Mouse (Mus musculus) thymus, postnatal 4 days (tissue): ENCODE results near the gene Krt18.

Source experiments
- DNase-seq: peaks from one replicate; pipeline ENCODE4 v3.0.0; 2021

The Krt18 gene

DNA sequence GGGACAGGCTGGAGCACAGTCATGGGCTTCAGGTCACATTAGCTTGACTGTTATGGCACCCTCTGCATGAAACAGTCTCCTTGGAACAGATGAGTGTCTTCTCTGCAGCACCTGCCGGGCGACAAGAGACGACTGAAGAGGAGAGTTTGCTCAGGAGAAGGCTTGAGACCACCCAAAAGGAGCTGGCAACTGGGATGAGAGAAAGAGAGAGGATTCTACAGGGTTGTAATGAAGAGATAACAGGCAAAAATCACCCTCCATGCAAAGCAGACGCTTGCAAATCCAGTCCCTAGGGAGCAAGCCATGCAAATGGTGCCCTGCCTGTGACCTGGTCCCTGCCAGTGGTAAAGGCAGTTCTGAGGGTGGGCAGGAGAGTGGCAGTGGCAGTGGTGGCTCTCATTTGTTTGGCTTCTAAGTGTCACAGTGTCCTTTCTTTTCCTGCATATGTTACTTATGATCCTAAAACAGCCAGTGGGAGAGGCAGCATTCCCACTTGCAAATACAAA, 15.7 kb upstream of the Krt18 start:
- no peak for DNase-seq

DNA sequence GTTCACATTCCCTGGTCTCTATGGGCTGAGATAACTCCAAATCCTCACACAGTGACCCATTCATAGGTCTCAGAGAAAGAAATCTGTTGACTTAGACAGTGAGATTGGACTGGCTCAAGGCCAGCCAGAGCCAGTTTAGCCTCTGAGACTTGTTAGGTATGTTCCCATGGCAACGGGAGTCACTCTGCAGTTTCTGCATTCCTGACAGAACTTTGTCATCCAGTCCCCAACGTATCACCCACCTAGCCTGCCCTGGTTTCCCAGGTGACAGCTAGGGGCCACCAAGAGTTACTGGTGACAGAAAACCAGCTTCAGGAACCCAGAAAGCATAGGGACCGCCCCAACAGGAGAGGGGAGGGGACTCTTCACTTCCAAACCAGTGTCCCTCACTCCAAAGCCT, 14.3 kb upstream of the Krt18 start:
- no peak for DNase-seq

DNA sequence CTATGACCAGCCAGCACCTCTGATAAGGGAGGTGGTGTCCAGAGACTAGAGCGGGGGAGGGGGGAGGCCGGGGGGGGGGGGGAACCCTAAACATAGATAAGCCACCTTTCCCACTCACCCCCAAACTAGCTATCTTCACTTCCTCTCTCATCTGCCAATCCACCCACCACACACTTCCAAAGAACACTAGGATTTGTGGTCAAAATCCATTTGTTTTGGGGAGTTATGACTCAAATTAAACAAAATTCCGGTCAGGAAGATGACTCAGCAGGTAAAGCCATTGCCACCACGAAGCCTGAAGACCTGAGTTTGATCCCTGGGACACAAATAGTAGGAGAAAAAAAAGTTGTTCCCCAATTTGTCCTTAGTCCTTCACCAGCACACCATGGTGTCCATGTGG, 13.1 kb upstream of the Krt18 start:
- DNase-seq, result no peak

DNA sequence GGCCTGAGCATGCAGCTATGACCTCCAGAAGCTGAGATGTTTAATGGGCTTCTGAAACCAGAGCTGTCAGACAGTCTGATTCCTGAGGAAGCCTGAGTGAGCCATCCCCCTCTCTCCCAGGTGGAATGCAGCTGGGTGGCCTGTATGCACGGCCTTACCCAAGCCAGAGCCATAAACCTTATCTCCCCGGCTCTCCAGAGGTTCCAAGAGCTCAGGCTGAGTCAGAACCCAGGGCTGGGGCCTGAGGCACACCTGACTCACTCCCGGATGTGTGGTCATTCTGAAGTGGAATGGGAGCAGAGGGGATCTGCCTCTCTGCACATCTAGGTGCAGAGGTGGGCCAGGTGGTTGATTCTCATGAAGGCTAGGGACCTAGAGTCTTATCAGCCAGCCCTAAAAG, 11.9 kb upstream of the Krt18 start:
- no peak for DNase-seq

DNA sequence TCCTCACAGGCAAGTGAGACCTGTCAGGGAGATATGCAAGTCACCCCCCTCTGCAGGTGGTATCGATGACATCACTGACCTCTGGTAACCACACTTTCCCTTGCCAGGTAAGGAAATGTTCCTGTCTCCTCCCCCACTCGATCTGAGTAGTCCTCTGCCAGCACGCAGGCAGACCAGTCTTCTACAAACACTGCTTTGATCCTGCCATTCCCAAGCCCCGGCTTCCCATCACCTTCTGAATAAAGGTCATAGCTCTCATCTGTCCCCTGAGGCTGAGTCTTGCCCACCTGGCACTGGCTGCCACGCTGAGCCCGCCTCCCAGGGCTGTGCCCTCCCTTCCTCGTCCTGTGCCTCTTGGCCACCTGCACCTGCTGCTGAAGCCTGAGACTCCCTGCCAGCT, 11.2 kb upstream of the Krt18 start:
- peak; percentile 38 for DNase-seq

DNA sequence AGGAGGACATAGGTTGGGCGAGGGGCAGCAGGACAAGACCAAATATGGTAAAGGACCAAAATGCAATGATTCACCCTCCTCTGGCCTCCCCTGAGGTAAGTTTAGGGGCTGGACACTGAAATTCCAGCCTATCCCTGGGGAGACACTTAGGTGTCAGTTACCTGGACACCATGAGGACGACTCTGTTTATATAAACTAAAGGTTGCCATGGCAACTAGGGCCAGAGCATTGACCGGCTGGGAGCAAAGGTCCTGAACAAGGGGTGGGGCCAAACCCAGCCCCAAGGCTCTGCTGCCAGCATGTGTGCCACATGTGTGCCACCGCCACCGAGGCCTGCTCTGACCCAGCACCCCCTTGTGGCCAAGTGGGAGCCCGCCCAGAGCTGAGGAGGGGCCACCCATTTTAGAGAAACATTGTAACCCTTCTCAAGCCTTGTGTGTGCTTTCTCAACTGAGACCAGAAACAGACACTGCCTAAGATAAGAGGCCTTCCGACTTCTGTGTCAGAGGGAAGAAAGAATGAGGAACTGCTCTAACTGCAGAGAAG, 10.0 kb upstream of the Krt18 start:
- peak; percentile 56 for DNase-seq

DNA sequence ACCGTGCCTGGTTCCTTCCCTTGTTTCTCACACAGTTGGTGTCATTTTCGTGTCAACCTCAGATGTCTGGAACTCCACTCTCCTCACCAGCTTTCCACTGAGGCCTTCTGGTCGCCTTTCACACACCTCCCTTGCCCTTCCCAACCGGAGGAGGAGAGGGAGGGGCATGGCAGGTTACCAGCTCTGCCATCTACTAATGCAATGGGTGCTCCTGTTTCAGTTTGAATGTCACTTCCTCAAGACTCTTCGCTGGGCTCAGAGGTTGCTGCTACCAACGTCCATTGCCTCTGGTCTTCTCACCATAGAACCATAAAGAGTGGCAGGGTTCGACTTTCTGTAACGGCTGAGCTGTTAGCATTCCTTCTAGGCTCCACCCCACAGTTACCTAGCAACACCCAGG, 5.5 kb upstream of the Krt18 start:
- no peak for DNase-seq

DNA sequence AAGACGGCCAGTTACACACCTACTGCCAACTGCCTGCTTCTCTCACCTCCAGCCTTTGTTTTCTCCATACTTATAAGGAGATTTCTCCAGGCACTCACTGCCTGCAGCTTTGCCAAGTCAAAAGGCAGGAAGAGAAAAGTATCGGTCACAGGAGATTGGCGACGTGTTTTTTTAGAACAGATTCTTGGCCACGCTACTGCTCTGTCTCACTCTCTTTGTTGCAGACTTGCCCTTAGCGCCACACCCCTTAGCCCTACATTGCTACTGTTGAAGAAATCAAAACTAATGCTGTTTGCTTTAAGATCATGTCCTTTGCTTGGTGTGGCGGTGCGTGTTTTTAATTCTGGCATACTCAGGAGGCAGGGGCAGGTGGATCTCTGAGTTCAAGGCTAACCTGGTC, 4.1 kb upstream of the Krt18 start:
- DNase-seq, result no peak

DNA sequence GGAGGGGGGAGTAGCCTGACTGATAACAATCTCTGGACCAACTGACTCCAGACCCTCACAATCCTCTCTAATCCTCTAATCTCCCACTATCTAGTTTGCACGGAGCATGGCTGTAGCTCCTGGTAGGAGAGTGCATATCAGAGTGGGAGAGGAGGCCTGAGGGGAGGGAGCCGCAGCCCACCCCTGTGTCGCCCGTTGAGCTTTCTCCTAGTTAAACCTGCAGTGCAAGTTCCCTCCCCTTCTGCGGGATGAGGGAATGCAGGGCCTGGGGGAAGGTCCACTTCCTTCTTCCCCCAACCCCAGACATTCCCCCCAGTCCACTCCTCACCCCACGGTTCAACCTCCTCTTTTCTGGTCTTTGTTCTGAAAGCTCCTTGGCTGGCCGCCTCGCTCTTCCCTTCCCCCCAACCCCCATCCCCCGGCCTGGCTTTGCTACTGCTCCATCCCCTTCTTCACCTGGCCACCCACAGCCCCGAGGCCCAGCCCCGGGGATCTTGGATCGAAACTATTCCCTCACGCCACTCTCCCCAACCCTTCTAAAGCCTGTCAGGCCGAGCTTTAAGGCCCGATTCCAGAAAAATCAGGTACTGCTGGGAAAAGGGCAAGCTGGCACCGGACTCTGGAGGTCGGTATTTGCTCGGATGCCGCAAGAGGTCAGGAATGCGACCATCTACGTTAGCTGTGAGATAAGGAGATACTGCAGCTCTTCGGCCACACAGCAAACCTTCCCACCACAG, 2.7 kb upstream of the Krt18 start:
- DNase-seq, result no peak

DNA sequence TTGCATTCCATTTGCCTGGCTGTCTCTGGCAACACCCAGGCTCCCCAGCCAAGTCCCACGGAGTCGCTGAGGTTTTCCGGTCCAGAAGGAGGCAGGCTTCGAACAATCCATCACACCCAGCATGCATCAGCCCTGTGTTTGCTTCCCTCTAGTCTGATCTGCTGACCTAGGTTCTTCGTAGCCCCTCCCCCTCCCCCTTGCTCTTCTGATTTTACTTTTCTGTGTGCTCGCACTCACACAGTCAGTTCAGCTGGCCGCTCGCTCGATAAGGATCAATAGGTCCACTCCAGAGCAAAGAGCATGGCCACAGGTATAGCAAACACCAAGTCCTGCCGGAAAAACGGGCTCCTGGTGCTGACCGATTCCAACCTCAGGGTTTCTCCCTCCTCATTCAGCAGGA, 1.6 kb upstream of the Krt18 start:
- no peak for DNase-seq

DNA sequence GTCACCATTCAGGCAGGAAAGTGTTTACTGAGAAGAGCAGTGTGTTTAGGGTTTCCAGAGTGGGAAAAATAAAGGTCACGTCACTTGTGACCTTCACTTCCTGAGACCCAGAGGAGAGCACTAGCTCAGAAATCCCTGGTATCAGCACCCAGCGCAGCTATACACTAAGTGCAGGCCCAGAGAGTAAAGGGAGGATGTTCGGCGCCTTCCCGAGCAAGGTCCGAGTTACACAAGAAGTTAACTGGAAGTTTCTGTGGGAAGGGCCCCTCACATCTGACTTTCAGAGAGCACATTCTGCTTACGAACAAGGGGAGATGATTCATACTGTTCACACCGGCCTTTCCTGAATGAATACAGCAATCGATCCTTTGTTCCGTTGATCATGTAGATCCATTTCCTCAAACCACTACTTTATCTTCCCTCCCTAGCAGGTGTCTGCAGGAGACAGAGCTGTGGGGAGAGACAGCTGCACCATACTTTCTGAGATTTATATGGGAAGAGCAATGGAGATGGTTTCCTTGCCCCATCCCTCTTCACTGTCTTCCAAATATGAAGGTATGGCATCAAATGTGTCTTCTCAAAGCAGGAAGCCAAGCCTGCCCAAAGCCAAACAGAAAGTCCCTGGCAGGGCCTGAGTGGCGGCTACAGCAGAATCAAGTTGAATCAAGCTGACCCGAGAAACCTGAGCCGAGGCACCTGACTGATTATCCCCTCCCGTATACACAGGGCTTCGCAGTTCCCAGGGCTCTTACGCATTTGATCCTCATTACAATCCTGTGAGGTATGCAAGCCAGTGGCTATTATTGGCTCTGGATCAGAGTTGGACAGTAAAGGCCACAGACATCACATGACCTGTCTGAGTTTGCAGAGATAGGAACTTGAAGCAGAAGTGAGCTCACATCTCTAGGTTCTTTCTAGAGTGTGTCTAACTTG, 6.4 kb downstream of the Krt18 start:
- no peak for DNase-seq

DNA sequence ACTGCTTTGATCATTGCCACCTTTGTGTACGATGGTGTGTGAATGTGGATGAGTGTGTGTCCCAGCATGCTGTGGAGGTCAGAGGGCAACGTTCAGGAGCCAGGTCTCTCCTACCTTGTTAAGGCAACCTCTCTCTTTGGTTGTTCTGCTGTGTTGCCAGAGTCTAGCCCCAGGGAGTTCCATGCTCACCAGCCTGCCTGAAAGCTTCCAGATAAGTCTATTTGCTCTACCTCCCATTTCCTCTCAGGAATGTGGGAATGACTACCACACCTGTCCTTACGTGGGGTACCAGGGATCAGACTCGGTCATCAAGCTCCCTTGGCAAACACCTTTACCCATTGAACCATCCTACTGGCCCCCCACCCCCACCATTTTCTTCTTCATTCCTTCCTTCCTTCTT, 12.3 kb downstream of the Krt18 start:
- no peak for DNase-seq

DNA sequence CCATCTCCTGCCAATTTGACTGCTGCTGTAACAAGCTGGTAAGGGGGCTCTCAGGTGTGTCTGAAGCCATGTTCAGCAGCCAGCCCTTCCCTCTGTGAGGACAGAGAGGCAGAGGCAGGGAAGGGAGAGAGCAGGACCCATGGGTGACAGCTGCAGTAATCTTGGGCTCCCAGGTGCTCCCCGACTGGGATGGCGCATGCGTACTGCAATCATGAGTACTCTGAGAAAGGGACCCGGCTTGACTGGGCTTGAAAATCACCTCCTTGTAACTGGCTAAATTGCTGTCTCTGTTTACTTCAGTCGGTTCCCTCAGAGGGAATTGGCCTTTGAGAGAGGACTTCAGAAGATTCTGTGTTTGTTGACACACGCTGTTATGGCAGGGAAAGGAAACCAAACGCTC, 14.0 kb downstream of the Krt18 start:
- DNase-seq, result no peak

DNA sequence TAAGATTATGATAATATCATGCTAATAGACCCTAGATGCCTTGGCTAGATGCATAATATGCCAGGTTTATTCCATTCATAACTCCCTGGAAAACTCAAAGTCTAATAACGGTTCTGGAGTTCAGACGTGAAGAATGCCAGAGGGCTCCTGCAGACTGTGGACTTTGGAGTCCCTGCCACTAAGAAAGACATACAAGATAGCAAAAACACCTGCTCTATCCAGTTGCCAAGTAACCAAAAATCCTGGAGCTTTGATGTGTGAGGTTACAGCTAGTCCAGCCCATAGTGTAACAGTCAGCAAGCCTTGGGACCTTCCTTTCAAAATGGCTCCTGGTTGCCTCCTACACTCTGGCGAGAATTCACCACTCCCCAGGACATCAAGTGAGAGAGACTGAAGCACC, 16.8 kb downstream of the Krt18 start:
- DNase-seq, result no peak

DNA sequence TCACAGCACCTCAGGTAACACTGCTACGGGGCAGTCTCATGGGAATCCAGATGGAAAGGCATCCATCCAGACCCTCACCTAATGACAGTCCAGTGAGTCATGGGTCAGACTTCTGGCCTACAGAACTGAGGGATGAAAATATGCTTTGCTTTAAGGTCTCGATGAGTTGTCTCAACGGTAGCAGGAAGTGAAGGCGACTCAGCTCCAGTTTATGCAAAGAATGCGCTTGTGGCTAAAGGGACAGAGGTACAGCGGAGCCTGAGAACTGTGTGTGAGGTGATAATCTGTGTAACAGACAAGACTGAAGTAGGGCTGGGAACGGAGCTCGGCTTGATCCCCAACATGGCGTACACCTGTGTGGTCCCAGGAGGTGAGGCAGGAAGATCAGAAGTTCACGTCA, 17.7 kb downstream of the Krt18 start:
- no peak for DNase-seq

DNA sequence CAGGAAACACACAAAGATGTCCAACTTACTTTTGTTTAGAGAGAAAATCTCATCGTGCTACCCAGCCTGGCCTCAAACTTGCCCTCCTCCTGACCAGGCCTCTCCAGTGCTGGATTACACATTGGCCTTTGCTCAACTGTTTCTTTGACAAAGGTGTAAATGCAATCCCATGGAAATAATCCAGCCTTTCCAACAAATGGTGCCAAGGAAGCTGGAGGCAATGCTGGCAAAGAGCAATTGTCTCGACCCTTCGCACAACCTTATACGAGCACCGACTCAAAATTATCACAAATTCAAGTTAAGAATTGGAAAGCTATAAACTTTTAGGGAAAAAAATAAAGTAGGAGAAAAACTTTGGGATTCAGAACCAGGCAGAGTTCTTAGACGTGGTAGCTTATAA, 20.0 kb downstream of the Krt18 start:
- no peak for DNase-seq

DNA sequence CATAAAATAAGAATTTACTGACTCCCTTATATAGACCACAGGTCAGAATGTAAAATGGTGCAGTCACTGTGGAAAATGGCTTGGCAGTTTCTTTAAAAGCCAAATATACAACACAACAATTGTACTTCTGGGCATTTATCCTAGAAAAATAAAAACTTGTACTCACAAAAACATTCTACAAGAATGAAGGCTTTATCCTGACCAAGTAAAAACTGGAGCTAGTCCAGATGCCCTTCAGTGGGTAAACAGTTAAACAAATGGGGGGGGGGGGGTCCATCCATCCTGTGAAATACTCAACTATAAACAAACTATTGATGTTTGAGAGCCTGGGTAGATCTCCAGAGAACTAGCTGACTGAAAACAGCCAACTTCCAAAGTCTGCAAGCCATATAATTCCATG, 21.9 kb downstream of the Krt18 start:
- DNase-seq, result no peak

DNA sequence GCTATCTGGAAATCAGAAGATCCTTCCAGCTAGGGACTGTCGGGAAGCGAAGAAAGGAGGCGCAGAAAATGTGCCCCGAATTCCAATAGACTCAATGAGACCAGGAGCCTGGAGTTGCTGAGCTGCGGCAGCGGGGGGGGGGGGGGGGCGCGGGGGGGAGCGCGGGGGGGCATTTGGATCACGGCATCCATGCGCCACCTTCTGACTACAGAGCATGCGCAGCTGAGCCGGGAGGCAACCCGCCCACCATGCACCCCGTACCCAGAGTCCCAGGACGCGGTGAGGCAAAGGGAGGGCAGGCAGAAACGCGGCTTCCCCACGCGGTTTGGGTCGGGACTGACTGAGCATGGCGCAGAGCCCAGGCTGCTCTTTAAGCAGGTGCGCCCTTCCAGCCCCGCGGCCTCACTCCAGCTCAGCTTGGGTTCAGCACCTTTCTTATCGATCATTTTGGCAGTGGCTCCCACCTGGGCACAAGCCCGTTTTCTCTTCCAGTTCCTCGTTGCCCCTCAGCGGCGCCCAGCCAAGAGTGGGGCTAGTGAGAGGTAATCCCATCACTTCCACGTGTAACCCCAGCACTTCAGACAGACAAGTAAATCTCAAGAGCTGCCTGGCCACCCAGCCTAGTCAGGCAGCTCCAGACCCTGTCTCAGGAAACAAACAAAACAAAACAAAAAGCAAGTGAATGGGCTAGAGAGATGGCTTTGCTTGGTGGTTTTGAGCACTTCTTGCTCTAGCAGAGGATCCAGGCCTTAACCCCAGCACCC, 24.1 kb downstream of the Krt18 start:
- DNase-seq, result peak; percentile 79

DNA sequence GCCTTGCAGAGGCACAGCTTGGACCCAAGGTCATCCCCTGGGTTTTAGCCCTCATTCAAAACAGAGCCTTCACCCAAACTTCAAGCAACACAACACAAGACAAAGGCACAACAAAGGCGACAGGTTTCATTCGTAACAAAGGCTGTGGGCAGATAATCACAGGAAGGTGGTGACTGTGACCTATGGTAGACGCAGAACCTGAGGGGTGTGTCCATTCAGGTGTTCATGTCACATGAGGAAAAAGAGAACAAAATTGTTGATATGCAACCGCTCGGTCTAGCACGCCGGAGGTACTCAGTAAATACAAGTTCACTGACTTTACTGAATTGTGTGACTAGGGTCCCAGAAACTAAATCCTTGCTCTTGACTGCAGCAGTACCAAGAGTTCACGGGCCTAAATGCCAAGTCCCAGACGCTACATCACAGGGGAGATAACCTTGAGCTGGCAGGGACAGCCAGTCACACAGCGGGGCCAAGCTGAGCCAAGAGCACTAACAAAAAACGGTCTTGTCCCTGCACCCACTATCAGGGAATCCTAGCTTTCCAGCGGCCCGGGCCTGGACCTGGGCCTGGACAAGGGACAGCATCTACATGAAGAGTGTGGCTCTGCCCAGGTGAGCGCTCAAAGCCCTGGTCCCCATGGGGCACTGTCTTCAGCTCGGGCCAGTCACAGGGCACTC, 28.7 kb downstream of the Krt18 start:
- DNase-seq, result no peak

DNA sequence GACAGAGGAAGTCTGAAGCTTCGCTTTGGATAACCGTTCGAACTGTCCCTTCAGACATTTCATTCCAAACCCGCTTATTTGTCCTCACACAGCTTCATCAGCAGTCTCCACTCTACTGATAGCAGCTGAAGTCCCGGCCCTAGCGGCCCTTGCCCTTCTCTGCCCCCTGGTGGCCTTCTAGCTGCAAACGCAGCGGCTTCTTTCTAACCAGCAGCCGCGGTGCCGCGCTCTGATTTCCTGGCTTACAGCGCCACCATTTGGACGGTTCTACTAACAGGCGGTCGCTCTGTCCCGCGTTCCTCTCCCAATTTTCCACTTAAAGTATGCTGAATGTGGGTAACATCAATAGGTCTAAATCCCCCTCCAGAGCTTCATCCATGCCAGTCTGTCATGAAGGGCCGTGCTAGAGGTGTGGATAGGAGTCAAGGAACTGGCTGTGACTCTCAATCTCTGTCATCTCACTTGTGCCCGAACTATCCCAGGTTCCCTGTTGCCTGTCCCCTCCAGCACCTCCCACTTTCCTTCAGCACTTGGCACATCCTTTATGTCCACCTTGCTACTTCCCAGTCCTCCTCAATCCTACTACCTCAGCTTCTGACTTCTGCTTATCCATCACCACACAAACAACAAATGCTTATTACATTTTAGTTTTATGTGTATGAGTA, 37.8 kb downstream of the Krt18 start:
- peak; percentile 97 for DNase-seq

DNA sequence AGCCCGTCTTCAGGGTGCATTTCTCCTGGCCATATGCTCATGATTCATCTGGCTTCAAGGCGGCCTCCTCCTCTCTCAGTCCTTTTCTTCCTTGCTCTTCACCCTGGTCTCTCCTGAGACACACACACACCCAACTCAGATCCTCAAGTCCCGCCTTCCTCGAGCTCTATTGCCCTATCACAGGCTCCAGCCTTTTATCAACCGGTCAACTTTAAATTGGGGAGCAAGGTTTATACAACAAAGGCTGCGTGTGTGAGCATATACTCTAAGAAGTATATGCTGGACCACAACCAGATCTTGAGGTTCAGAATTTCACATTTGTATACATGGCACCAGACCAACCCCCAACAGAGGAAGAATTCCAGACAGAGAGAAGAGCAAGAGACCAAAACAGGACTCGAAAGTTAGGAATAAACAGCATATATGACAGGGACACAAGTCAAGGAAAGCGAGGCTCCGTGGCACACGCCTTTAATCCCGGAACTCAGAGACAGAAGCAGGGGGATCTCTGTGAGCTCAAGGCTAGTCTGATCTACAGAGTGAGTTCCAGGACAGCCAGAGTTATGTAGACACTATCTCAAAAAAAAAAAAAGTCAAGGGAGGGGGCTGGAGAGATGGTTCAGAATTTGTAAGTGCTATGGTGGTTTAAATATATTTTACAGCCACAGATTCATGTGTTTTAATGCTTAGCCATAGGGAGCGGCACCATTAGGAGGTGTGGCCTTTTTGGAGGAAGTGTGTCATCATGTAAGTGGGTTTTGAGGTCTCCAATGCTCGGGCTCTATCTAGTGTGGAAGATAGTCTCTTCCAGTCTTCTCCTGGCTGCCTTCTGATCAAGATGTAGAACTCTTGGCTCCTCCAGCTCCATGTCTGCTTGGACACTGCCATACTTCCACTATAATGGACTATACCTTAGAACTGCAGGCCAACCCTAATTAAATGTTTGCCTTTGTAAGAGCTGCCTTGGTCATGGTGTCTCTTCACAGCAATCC, 42.8 kb downstream of the Krt18 start:
- DNase-seq, result no peak
